Mouse (Mus musculus) limb, embryonic 14.5 days (tissue): ENCODE measurements at regions not wholly inside any gene's neighbourhood (a gene's known extent, or its start where the extent isn't known, plus 50 kb on each side); places are given as distances from the start of the nearest gene placed in this dataset.

ENCODE experiments used
- ATAC-seq: fragments of 200-750 bp; cut with Nextera tagmentation; 2 replicates; pipeline ENCODE4 v1.8.0; 2017; ENCODE audit warnings: low read depth, moderate number of reproducible peaks, moderate TSS enrichment; ENCODE audit not compliant: low FRiP score
- DNase-seq: peaks from one replicate; pipeline ENCODE4 v3.0.0-alpha.2; 2015; ENCODE audit warnings: low spot score
- H3K27ac ChIP-seq: fragments of 300-500 bp; sonication (generic); replicated peaks from 2 replicates; pipeline ENCODE4 v1.5.1; 2014; ENCODE audit warnings: low read depth, mild to moderate bottlenecking, low read length, moderate library complexity, mixed read lengths
- H3K27me3 ChIP-seq: fragments of 300-500 bp; sonication (generic); 2 replicates; pipeline ENCODE4 v1.6.1; 2014; ENCODE audit warnings: low read length, mixed read lengths; ENCODE audit not compliant: control insufficient read depth, insufficient read depth
- H3K36me3 ChIP-seq: fragments of 300-500 bp; sonication (generic); 2 replicates; pipeline ENCODE4 v1.6.1; 2014; ENCODE audit warnings: mild to moderate bottlenecking, low read length, moderate library complexity, mixed read lengths; ENCODE audit not compliant: control insufficient read depth, insufficient read depth
- H3K4me1 ChIP-seq: fragments of 300-500 bp; sonication (generic); 2 replicates; pipeline ENCODE4 v1.6.1; 2014; ENCODE audit warnings: antibody characterized with exemption, low read length, mixed read lengths; ENCODE audit not compliant: control insufficient read depth, insufficient read depth
- H3K4me2 ChIP-seq: fragments of 300-500 bp; sonication (generic); replicated peaks from 2 replicates; pipeline ENCODE4 v1.6.1; 2014; ENCODE audit warnings: low read depth, mild to moderate bottlenecking, low read length, moderate library complexity; ENCODE audit not compliant: severe bottlenecking
- H3K4me3 ChIP-seq: fragments of 300-500 bp; sonication (generic); replicated peaks from 2 replicates; pipeline ENCODE4 v1.5.1; 2014; ENCODE audit warnings: low read length
- H3K9ac ChIP-seq: fragments of 300-500 bp; sonication (generic); 2 replicates; pipeline ENCODE4 v1.6.1; 2014; ENCODE audit warnings: mild to moderate bottlenecking, low read depth, low read length, moderate library complexity; ENCODE audit not compliant: severe bottlenecking
- H3K9me3 ChIP-seq: fragments of 300-500 bp; sonication (generic); 2 replicates; pipeline ENCODE4 v1.6.1; 2016; ENCODE audit warnings: low read length; ENCODE audit not compliant: control insufficient read depth
- POLR2A ChIP-seq: fragments of 200-500 bp; IDR thresholded peaks from 2 replicates; pipeline ENCODE4 v1.8.0; 2012; ENCODE audit warnings: inconsistent platforms, mild to moderate bottlenecking, moderate library complexity, borderline replicate concordance; ENCODE audit not compliant: insufficient read depth, insufficient read length; ENCODE audit errors: extremely low read depth
- WGBS: fragments of 180-500 bp; shearing (Covaris S2); extraction: QIAGEN DNeasy Blood & Tissue Kit; methylation state at CpG from one replicate; pipeline ENCODE4 v1.1.7; 2014; 5-methylcytosine and 5-hydroxymethylcytosine counted together

GRCm38 (mm10) chr11:113046200-113047051 lies 264.4 kb downstream of the Sox9 start:
- H3K36me3 ChIP-seq, result no peaks in the 10 kb centered on the region; the same call in 1 of the 2 replicates
- 39% methylated on average over 20 of the region's 20 CpGs for WGBS
- H3K4me3 ChIP-seq, result no peak overlapping the region
- H3K9ac ChIP-seq, result no peak overlapping the region
- H3K4me1 ChIP-seq, result peaks cover 8% of the 10 kb centered on the region; the same call in 1 of the 2 replicates
- no peaks in the 10 kb centered on the region for H3K27me3 ChIP-seq
- no peak overlapping the region for H3K27ac ChIP-seq
- no peaks in the 10 kb centered on the region for H3K9me3 ChIP-seq
- no peak for TF ChIP-seq POLR2A
- ATAC-seq (0 out of 2 replicates have a peak, but pooled peaks have one; percentile 32), DNase-seq (peak; percentile 46)
- no peak overlapping the region for H3K4me2 ChIP-seq

GRCm38 (mm10) chr11:113048158-113048557 lies 266.1 kb downstream of the Sox9 start:
- Histone ChIP-seq H3K9ac (no peak overlapping the region), H3K4me3 (no peak overlapping the region), H3K36me3 (no peaks in the 10 kb centered on the region; the same call in 1 of the 2 replicates), H3K9me3 (no peaks in the 10 kb centered on the region), H3K27ac (no peak overlapping the region), H3K27me3 (no peaks in the 10 kb centered on the region), H3K4me1 (peaks cover 8% of the 10 kb centered on the region; the same call in 1 of the 2 replicates), H3K4me2 (no peak overlapping the region)
- WGBS, result 88% methylated on average over 7 of the region's 7 CpGs
- no peak for DNase-seq
- no peak for ATAC-seq
- TF ChIP-seq POLR2A, result no peak

GRCm38 (mm10) chr11:113049593-113049992 lies 267.6 kb downstream of the Sox9 start:
- Histone ChIP-seq H3K4me2 (no peak overlapping the region), H3K9me3 (no peaks in the 10 kb centered on the region), H3K4me1 (peaks cover 8% of the 10 kb centered on the region; the same call in 1 of the 2 replicates), H3K27me3 (no peaks in the 10 kb centered on the region), H3K4me3 (no peak overlapping the region), H3K9ac (no peak overlapping the region), H3K36me3 (no peaks in the 10 kb centered on the region; the same call in 1 of the 2 replicates), H3K27ac (no peak overlapping the region)
- WGBS, result 53% methylated on average over 8 of the region's 8 CpGs
- ATAC-seq, result no peak
- no peak for DNase-seq
- TF ChIP-seq POLR2A, result no peak

- no peak overlapping the region for H3K9ac ChIP-seq
These were observed 270.5 kb downstream of the Sox9 start for GRCm38 (mm10) chr11:113052536-113052935.

GRCm38 (mm10) chr11:113056042-113056632 lies 274.1 kb downstream of the Sox9 start:
- ATAC-seq (no peak), DNase-seq (no peak)
- Histone ChIP-seq H3K9me3 (no peaks in the 10 kb centered on the region), H3K4me3 (no peak overlapping the region), H3K4me2 (no peak overlapping the region), H3K4me1 (peaks cover 18% of the 10 kb centered on the region), H3K27me3 (no peaks in the 10 kb centered on the region), H3K9ac (no peak overlapping the region), H3K27ac (no peak overlapping the region), H3K36me3 (no peaks in the 10 kb centered on the region)
- 59% methylated on average over 12 of the region's 12 CpGs for WGBS
- TF ChIP-seq POLR2A, result no peak

More at GRCm38 (mm10) chr11:113052536-113052935, 270.5 kb downstream of the Sox9 start:
- WGBS, result 89% methylated on average over 11 of the region's 11 CpGs
- no peak for TF ChIP-seq POLR2A
- Histone ChIP-seq H3K9me3 (no peaks in the 10 kb centered on the region), H3K4me3 (no peak overlapping the region), H3K36me3 (no peaks in the 10 kb centered on the region; the same call in 1 of the 2 replicates), H3K27me3 (no peaks in the 10 kb centered on the region), H3K4me2 (no peak overlapping the region), H3K27ac (no peak overlapping the region), H3K4me1 (peaks cover 12% of the 10 kb centered on the region)
- ATAC-seq (no peak), DNase-seq (no peak)
